In the genomic region with DNA sequence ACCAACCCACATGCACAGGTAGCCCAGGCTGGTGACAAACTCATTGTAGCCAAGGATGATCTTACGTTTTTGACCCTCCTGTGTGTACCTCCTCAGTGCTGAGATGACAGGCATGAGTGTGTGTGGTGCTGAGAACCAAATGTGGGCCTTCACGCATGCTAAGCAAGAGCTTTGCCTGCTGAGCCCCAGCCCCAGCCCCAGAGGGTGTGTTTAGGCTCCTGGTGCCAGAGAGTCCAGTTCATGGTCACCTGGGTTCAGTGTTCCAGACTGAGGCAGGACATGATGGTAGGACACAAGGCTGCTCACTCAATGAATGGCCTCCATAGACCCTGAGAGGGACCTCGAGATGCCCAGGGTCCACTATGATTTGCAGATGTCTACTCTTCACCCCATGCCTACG, we compare ENCODE assay signal across 18 mouse cellular contexts. TPM values are rescaled to one million over a fixed set of nuclear protein-coding genes. Genes with fewer than 3 reads are reported as not detected.
"Had no signal": no experiment of that assay in that cellular context is flagged by ENCODE, and none has a peak within 500 bp of the region (broad histone marks: within the 10 kb centered on the region; RNA-seq: fewer than 3 reads in every experiment).

No protein-coding gene starts in this region.

- H3K27ac ChIP-seq: neural tube, embryonic 12.5 days; neural tube, embryonic 13.5 days; neural tube, embryonic 15.5 days; stomach, embryonic 15.5 days; stomach, postnatal 0 days had no signal

- H3K27me3 ChIP-seq: neural tube, embryonic 15.5 days; stomach, embryonic 15.5 days had no signal

- DNase-seq: retina, postnatal 1 day; right cerebral cortex, adult 18-20 months; right cerebral cortex, postnatal 14 days; right cerebral cortex, postnatal 25 days; right cerebral cortex, postnatal 4 days; spleen, adult 18-20 months; thymus, adult 18-20 months; thymus, adult 2 months; thymus, postnatal 14 days; thymus, postnatal 25 days; thymus, postnatal 36 days; thymus, postnatal 4 days had no signal

- H3K36me3 ChIP-seq: neural tube, embryonic 12.5 days; neural tube, embryonic 13.5 days; neural tube, embryonic 15.5 days; stomach, embryonic 15.5 days had no signal

- H3K9ac ChIP-seq: neural tube, embryonic 12.5 days; neural tube, embryonic 13.5 days; neural tube, embryonic 15.5 days; stomach, embryonic 15.5 days had no signal

- H3K9me3 ChIP-seq: neural tube, embryonic 12.5 days; neural tube, embryonic 13.5 days; neural tube, embryonic 15.5 days; stomach, embryonic 15.5 days had no signal

- H3K4me3 ChIP-seq: neural tube, embryonic 12.5 days; neural tube, embryonic 13.5 days; neural tube, embryonic 15.5 days; stomach, embryonic 15.5 days had no signal

RNA-seq across cellular contexts. Expression of a gene that starts 11.7 kb away (rescaled TPM):
- total RNA-seq: neutrophil, adult 5-6 weeks had no signal
